Mouse (Mus musculus): ENCODE measurements around the gene Srr.

Srr gene

GRCm38 (mm10) chr11:74908618-74909399 lies 16.9 kb downstream of the Srr start:
- CTCF ChIA-PET = no interaction called here

- CTCF ChIA-PET = no interaction called here
Observed at GRCm38 (mm10) chr11:74907850-74908249, 17.9 kb downstream of the Srr start.

DNA sequence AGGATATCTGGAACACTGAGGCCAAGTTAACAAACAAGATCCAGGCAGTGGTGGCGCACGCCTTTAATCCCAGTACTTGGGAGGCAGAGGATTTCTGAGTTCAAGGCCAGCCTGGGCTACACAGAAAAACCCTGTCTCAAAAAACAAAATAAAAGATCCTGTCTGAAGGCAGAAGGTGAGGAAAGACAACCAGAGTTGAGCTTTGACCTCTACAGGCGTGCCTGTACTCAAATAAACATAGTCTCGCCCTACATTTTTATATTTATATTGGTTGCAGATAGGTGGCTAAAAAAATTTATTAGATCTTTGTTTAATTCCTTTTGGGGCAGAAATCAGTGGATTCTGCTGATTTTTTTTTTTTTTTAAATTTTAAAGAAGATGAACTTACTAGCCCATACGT lies 23.3 kb downstream of the Srr start:
- CTCF ChIA-PET = interaction anchor here (0.7 kb wide), 1 partner anchor 466 kb away, joined by 3 read pairs; no protein-coding TSS in a partner anchor

DNA sequence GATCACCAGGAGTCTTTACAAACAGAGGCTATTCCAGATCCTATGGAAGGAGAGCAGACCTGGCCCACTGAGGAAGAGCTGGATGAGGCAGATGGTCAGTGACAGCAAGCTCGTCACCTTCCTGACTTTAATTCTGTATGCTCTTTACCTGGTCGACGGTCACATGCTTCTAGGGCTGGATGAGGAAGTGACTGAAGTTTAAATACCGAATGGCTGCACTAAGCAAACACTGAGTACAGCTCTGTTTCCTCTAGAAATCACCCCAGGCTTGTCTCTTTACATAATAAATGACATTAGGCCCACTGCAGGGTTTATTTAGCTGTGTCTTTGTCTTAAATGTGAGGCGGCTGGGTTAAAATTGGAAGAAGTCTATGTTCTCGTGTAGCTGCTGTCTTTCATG lies 24.2 kb downstream of the Srr start:
- CTCF ChIA-PET = no interaction called here

- CTCF ChIA-PET = interaction anchor here (0.7 kb wide), 1 partner anchor 751 kb away, joined by 15 read pairs; no protein-coding TSS in a partner anchor
Observed at GRCm38 (mm10) chr11:74898517-74898827, 27.3 kb downstream of the Srr start.

DNA sequence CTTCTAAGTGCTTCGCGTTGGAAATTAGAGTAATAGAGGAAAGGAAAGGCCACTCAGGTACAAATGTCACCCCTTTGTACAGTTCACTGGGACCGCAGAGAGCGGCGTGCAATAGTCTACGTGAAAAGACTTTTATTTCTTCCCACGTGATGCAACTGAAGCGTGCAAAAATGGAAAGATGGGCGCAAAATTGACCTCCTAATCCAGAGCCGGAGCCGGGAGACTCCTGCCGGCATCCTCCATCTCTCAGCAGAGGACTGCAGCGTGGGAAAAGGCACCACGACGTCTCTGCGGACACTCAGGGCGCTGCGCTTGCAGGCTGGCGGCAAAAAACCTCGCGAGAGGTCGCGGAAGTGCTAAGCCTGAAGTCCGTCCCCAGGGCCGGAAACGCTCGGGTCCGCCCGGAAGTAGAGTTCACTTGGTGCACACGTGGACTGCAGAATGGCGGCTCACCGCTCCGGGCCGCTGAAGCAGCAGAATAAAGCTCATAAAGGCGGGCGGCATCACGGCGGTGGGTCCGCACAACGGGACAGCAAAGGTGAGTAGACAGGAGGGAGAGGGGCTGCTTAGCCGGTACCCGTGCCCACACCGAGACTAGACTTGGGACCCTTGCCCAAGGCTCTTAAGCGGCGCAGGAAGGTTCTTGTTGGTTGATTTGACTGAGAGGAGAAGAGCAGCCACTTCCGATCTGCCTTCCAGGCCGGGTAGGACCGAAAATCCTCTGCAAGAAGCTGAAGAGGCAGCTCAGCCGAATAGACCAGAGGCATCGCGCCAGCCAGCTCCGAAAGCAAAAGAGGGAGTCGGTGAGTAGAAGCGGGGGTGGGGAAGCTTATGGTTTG lies 27.9 kb downstream of the Srr start, which contains the start of gene Tsr1:
TSS of gene Tsr1 (plus strand) at position 394 of the 839 bp plus-strand sequence.
- CTCF ChIA-PET = interaction anchor here (0.7 kb wide), 1 partner anchor 752 kb away, joined by 15 read pairs; no protein-coding TSS in a partner anchor

DNA sequence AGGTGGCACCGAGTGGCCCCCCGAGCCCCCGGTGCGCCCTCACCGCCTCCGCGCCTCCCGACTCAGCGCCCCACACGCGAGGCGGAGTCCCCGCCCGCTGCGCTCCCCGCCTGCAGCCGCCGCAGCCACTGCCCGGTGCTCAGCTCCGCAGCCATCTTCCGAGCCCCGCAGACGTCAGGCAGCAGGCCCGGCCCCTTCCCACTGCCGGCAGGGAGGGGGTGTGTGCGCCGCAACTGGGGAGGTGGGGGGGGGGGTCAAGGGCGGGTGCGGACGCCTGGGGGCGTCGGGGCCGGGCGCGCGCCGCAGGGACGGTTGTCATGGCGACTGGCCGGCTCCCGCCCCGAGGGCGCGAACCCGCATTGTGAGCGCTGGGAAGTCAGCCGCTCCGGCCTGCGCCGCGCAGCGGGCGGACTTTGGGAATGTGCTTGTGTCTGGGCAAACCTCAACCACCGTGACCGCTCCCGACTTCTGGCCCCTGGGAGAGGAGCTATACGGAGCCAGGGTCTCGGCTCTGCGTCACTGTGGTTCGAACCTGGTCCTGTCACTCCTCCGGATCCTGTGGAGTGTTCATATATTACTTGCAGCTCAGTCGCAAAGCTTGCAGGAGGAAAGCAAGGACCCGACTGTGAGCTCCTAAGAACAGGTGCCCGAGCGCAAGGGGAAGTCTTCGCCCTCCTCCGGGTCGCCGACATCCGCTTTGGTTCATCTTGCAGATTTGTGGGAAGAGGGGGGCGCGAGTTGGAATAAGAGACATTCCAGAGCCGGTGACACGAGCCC lies 28.7 kb downstream of the Srr start, which contains the start of gene Sgsm2:
TSS of gene Sgsm2 (minus strand) at position 160 of the 777 bp plus-strand sequence.
- CTCF ChIA-PET = no interaction called here

DNA sequence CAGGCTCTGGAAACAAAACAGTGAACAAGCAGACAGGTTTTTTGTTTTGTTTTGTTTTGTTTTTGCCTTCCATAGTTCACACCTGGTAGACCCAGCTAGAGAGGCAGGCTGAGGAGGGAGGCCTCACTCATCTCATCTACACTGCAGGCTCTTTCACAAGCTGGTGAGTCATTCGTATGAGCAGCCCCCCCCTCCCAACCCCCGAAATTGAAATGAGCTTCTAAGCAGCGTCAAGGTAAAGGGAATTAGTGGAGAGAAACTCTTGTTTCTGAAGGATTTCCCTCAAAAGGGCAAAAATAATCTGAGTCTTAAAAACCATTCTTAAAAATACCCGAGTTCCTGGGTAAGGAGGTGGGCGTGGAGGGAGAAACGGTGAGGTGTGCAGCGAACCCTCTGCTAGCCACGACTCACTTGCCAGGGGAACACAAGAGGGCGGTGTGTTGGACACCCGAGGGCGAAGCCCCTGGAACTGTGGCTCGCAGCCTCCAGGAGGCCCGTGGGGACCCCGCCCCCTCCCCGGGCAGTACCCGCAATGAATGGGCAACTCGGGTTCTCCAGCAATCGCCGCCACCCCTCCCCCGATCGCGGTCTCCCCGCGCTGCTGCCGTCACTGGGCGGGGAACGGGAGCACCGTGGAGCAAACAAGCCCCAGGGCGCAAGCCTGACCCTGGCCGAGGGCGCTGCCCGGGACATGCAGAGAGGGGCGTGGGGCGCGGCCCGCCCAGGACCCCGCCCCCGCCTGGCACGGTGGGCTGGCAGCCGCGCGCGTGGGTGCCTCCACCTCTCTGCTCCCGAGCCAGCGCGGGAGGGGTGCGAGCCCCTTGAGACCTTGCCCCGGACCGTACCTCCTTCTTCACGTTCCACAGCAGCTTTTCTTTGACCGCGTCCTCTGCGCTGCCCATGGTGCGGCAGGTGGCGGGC lies 29.5 kb downstream of the Srr start:
- CTCF ChIA-PET = interaction anchor here (0.6 kb wide), 3 partner anchors 105 to 1628 kb away, joined by 3 to 12 read pairs (median 4); no protein-coding TSS in a partner anchor

GRCm38 (mm10) chr11:74894619-74895018 lies 31.1 kb downstream of the Srr start:
- CTCF ChIA-PET = no interaction called here

DNA sequence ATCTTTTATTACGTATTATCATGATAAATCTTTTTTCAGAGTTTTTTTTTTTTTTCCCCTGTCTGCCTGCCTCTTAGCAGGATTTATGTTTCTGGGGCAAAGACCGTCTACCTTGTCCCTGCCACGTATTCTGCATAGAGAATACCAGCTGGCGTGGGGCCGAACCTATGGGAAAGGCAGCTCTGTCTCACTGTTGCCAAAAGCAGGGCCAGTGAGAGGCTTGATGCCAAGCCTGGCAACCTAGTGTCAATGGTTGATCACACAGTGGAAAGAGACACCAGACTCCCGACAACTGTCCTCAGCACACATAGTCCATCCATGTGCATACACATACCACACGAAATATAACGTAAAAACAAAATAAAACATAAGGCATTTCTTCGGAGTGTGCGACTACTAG lies 42.6 kb downstream of the Srr start:
- CTCF ChIA-PET = no interaction called here

DNA sequence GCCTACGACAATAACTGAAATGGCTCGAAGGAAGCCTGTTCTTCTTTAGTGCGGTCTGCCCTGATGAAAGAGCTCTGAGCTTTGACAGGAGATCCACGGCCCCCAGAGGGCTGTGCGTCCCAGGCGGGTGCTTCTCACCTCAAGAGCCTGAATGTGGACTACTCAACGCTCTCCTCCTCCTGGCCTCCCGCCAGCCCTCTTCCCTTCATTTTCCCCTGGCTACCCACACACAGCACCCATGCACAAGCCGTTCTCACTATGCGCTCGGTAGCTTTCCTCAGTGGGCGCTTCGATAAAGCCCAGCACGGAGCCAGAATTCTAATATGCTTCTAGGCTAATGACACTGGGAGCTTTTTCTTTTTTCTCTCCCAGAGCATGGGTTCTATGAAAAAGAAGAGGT lies 43.8 kb downstream of the Srr start:
- CTCF ChIA-PET = no interaction called here

DNA sequence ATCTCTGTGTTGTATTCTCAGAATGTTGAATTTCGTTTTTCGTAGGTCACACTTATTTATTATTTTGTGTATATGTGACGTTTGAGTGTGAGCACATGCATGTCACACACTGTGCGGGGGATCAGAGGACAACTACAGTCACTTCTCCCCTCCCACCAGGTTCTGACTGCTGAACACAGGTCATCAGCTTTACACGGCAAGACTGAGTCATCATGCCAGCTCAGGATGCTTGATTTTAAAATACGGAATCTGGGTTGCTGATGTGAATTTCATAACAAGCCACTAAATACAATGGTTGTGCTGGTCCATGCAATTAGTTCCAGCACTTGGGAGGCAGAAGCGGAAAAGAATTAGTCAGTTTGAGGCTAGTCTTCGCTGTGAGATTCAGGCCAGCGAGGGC lies 44.7 kb downstream of the Srr start:
- CTCF ChIA-PET = interaction anchor here (0.5 kb wide), 1 partner anchor 154 kb away, joined by 3 read pairs; no protein-coding TSS in a partner anchor

DNA sequence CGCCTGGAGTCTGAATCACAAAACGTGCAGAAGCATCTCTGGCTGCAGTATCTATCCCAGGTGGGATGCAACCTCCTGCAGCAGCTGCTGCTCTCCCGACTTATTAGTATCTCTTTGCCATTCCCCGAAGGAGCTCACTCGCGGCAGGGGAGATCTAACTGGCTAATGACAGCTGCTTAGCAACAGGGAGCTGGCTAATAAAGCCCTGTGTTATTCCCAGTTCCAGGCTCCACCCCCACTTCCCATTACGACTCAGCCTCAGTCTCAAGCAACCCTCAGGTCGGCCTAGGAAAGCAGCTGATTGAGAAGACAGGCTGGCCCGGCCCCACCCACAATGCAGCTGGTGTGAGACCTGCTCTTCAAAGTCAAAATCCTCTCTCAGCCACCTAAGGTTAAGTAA lies 48.9 kb downstream of the Srr start:
- CTCF ChIA-PET = interaction anchor here (0.6 kb wide), 1 partner anchor 277 kb away, joined by 4 read pairs; no protein-coding TSS in a partner anchor

DNA sequence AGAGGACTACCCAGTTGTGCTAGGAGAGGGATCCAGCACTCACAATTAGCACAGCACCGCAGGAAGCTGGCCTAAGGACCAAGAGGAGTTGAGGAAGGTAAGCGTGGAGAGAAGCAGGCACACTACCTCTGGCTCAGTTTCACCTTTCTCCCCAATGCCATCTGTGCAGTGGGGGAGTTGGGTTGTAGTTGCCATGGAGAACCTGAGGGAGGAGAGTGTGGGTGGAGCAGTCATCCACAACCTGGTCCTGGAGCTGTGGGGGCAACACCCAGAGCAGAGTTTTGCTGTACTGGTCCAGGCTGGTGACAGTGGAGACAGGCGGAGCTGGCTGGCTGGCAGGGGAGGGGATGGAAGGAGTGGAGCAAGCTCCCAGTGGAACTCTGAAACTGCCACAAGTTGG lies 51.1 kb downstream of the Srr start:
- CTCF ChIA-PET = no interaction called here

GRCm38 (mm10) chr11:74870991-74871622 lies 54.6 kb downstream of the Srr start:
- CTCF ChIA-PET = no interaction called here

DNA sequence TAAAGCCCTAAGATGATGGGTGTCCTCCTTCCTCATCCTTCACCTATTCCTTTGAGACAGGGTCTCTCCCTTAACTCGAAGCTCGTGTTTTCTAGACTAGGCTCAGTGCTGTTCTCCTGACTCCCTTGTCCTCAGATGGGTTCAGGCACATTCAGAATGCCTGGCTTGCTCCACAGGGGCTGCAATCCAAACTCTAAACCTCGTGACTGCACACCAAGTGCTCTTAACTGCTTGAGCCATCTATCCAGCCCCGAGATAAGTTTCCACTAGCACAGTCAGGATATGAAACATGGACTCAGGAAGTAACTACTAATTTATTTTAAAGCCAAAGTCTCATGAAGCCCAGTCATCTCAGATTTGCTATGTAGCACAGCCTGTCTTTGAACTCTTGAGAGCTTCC lies 55.2 kb downstream of the Srr start:
- CTCF ChIA-PET = no interaction called here

GRCm38 (mm10) chr11:74869603-74870002 lies 56.1 kb downstream of the Srr start:
- CTCF ChIA-PET = no interaction called here

DNA sequence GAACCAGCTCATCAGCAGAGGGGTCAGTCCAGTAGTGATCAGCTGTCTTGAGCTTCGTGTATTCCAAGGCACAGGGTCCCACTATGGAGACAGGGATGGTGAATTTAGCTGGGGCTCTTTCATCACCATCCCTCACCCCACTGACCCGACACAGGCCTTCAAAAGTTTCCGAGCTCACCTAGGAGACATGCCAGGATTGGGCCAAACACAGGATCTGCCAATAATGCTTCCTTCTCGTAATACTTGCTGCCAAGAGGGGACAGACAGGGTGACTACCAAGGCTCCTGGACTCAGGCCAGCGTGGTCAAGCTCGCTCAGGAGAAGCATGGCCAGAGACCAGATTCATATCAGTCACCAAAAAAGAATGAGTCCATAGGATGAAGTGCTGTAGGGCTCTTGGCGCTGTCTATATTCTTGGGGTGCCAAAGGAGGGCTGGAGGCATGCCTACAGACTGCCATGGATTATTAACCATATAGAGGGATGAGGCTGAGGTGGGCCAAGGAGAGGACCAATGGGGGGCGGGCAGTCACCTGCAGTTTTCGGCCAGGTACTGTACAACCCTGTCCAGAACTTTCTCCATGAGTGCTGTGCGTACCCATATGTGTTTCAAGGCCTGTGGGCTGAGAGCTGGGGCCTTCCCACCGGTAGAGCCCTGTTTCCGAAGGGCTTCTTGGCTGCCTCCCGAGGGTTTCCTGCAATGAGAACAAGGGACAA lies 57.5 kb downstream of the Srr start:
- CTCF ChIA-PET = no interaction called here

GRCm38 (mm10) chr11:74867181-74867580 lies 58.6 kb downstream of the Srr start:
- CTCF ChIA-PET = no interaction called here

- CTCF ChIA-PET = no interaction called here
Observed at GRCm38 (mm10) chr11:74866640-74867039, 59.1 kb downstream of the Srr start.

All from spleen, embryonic (tissue).